Mouse (Mus musculus) ES-CJ7 (cell line): ENCODE measurements around the gene Fam81b.

Experiments used
- DNase-seq: peaks from one replicate; pipeline ENCODE4 v3.0.0; 2011; ENCODE audit warnings: low read depth, low spot score

Gene Fam81b

GRCm38 (mm10) chr13:76190273-76190672 lies 114.6 kb downstream of the Fam81b start:
- no peak for DNase-seq

GRCm38 (mm10) chr13:76189190-76189589 lies 115.7 kb downstream of the Fam81b start:
- DNase-seq, result no peak

GRCm38 (mm10) chr13:76187651-76188050 lies 117.2 kb downstream of the Fam81b start:
- no peak for DNase-seq

- DNase-seq, result no peak
Observed at GRCm38 (mm10) chr13:76178700-76179099, 126.2 kb downstream of the Fam81b start.

- no peak for DNase-seq
Observed at GRCm38 (mm10) chr13:76174297-76174696, 130.6 kb downstream of the Fam81b start.

- DNase-seq, result no peak
Observed at GRCm38 (mm10) chr13:76160587-76160986, 144.3 kb downstream of the Fam81b start.

- DNase-seq, result no peak
Observed at GRCm38 (mm10) chr13:76157508-76157907, 147.4 kb downstream of the Fam81b start.

GRCm38 (mm10) chr13:76157099-76157498 lies 147.8 kb downstream of the Fam81b start:
- no peak for DNase-seq
